Mouse (Mus musculus): ENCODE measurements at regions not wholly inside any gene's neighbourhood (a gene's known extent, or its start where the extent isn't known, plus 50 kb on each side); places are given as distances from the start of the nearest gene placed in this dataset.

DNA sequence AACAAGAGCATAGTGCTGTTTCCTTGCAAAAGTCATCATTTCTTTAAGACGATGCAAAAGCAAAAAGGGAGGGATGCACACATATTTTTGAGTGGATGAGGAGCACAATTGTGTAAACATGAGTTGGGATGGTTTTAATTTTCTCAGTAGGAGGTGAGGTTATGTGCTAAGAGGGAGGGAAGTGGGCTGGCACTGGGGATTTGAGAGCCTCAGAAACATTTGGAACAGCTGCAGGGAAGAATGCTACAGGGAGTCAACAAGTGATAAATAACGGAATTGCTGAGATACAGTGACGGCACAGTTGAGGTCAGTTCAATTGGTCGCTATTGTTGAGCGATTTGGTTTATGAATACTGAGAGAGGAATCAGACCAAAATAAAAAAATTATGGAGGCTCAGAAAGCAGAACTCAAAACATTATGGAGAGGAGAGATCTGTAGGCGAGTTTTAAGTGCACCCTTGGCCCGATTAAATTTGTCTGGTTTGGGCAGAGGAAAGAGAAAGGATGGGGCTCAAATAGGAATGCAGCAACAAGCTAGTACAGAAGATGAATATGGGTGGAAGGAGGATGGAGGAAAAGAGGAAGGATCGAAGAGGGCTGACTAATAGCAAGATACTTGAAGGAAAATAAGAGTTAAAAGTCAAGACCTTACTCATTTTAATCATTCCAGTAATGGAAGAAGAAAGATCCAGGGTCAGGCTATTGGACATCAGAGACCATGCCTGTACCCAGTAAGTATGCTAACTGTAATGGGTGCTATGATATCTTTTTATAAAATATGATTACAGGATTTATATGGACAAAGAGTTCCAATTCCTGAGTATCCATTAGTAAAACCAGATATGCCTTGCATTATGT lies 259.0 kb downstream of the Trim52 start:
- intact Hi-C loops (cut with DNase I; ENCODE audit: low total_unique reads): no loop called here
- peak; percentile 50 for DNase-seq

DNA sequence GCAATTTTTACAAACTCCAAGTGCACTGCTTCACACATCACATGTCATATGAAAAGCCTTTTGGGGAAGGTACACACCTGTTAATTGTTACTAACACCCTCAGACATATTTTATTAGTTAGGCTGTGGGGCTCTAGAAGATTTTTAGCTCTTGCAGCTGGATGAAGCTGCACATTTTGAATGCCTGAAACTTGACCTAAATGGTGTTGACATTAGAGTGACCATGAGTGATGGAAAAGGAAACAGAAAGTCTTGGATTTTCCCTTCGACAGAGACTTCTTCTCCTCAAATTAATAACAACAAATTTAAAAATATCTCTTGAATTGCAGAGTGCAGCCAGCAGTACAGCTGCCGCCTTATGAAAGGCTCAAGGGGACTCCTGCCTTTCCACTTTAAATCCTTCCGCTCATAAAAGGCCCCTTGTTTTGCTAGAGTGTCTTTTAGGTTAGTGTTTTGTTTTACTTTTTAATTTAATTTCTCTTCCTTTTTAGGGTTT lies 259.7 kb downstream of the Trim52 start:
- no peak for DNase-seq
- intact Hi-C loops (cut with DNase I; ENCODE audit: low total_unique reads): no loop called here

DNA sequence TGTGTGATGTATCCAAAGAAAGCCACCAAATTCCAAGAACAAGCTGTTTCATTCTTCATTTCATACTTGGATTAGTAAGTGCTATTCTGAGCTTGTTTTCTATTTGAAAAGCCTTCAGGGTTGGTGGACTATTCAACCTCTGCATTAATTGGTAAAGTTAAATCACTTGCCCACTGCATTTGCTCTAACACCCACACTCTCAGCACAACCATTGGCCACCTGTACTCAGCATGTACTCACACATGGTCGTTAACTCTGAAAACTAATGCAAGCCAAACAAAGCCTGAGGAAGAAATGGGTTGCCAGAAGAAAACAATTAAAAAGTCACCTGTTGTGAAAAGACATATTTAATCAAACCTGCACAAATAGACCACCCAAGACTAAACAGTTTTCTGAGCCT lies 267.5 kb downstream of the Trim52 start:
- no peak for DNase-seq
- intact Hi-C loops (cut with DNase I; ENCODE audit: low total_unique reads): no loop called here

DNA sequence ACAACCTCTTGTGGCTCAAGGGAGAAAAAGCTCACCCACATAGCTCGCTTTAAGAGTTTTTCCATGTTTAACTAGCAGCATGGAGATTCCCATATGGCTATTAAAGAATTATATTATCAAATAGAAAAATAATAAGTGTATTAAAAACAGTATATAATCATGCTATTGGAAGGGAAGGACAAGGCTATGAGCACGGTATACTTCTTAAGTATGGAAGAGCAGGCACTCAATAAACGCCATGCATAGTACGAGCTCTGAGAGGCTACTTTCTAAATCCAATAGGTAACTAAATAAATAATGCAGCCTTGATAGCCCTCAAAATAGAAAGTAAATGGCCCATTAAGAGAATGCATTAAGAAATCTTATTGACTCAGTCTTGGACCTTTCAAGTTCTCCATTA lies 273.6 kb downstream of the Trim52 start:
- intact Hi-C loops (cut with DNase I; ENCODE audit: low total_unique reads): no loop called here
- DNase-seq: no peak

DNA sequence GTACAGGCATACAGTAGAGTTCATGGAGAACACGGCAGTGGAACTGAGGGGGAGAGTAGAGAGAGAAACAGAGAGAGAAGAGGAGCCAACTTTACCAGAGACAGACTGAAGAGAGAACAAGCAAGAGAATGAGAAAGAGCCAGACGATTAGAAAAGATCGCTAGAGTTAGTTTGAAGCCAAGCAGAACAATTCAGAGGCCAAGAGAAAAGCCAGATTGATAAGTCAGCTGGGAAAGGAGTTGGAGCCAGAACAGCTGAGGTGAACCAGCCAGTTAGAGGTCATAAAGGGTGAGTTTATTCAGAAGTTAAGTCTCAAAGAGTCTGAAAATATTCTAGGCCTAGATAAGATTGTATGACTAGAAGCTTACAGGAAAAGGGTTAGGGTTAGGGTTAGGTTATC lies 281.7 kb downstream of the Trim52 start:
- peak; percentile 31 for DNase-seq

DNA sequence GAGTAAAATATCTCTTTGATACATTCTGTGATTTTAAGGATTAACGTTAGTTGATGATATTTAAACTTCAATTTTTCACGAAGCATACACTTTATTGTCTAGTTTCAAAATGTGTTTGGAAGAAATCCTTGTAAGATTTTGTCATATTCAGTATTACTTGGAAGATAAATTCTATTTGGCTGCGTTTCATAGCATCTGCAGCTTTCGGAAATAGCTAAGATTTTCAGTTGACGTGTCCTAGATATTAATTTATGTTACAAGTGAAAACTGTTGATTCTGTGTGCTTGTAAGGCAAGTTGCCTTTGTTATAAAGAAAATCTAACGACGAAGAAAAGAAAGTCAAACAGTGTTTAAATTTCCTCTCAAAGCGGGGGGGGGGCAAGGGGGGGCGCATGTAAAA lies 284.5 kb downstream of the Trim52 start:
- DNase-seq: no peak
- intact Hi-C loops (cut with DNase I; ENCODE audit: low total_unique reads): no loop called here

More for the DNA sequence above, 281.7 kb downstream of the Trim52 start:
- intact Hi-C loops (cut with DNase I; ENCODE audit: low total_unique reads): no loop called here

DNA sequence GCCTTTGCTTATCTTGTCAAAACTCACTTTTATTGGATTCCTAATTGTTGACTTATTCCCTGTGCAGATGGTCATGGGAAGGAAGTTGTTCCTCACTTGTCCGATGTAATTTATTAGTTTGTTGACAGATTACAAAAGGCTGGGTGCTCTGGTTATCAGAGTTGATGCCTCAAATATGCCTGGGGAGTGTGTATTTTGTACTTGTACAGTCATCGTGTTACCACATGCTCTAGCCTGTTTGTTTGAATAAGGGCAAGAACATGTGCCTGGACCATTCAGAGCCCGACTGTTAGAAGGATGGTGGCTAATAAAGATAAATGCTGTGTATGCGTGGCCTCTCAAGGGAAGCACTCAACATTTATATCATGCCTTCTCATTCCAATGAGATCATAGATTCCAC lies 288.0 kb downstream of the Trim52 start:
- no peak for DNase-seq
- intact Hi-C loops (cut with DNase I; ENCODE audit: low total_unique reads): no loop called here

DNA sequence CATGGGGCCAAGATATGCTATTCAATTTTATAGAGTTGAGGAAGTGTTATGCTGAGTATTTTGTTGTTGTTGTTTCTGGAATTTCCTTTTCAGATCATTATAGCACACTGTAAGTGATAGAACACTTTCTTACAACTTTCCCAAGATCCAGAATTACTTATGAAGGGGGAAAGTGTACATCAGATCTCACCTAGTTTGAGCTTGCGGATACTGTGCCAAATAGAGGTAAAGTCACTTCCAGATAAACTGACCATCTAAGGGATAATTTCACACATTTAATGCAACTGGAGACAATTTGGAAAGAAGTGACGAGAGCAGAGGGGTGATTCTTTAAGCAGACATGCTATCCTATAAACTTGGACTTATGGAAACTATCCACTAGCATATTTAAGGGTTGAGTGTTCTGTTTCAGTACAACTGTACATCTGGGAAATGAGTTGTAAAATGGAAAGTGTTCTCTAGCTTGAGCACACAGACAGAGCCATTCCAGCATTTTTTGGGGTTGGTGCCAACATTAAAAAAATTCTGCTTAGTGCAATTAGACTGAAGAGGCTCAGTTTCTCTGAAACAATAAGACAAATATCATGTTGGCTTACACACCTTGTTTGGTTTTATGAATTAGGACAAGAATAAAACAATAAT lies 307.0 kb downstream of the Trim52 start:
- DNase-seq: no peak
- intact Hi-C loops (cut with DNase I; ENCODE audit: low total_unique reads): no loop called here

DNA sequence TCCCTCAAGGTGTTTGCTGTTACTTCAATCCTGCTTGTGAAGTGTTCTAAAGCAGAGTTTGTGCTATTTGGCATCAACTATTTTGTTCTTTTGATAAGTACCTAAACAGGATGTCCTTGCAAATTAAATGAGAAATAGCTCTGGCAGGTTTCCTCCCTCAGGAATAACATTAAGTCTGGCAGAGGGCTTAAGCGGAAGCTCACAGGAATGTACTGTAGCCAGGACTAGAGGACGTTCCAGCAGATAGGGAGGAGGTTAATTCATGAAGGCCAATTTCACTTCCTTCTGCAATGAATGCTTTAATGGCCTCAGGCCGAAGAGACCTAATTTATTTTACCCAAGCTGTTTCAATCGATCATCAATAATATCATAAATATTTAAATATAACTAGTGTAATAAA lies 318.7 kb downstream of the Trim52 start:
- DNase-seq: no peak
- intact Hi-C loops (cut with DNase I; ENCODE audit: low total_unique reads): no loop called here

DNA sequence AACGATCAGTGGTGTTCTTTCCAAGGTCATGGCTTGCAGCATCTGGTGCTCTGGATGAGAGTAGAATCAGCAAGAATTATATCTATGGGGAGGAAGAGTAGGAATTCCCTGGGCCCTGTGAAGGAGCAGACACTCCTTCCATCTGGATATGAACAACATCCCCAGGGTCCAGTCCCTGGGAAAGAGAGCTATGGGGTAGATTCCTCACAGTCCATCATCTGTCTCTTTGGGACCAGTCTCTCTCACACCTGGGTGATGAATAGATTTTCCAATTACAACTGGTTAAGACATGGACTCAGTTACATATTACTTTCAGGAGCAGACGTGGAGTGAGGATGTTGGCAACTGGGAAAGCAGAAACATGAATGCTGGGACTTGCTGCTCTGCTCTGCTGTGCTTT lies 322.6 kb downstream of the Trim52 start:
- DNase-seq: no peak
- intact Hi-C loops (cut with DNase I; ENCODE audit: low total_unique reads): no loop called here

DNA sequence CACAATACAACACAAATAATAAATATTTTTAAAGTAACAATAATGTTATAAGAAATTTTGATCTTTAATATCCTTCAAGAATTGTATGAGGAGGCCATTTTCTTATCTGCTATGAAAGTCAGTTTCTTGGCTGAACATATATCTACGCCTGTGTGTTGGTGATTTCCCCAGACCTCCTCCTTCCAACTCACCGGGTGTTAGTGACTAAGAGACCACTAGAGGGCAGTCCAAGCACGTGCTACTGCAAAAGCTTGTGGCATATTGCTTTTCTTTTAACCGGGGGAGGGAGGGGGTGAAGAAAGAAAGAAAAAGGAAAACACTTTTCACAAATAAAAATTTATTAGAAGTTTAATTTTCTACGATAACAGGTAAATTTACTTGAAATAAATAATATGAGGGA lies 333.3 kb downstream of the Trim52 start:
- intact Hi-C loops (cut with DNase I; ENCODE audit: low total_unique reads): loop anchor here (10.0 kb wide), 1 partner anchor 56 kb away; no protein-coding TSS in a partner anchor
- peak; percentile 64 for DNase-seq

DNA sequence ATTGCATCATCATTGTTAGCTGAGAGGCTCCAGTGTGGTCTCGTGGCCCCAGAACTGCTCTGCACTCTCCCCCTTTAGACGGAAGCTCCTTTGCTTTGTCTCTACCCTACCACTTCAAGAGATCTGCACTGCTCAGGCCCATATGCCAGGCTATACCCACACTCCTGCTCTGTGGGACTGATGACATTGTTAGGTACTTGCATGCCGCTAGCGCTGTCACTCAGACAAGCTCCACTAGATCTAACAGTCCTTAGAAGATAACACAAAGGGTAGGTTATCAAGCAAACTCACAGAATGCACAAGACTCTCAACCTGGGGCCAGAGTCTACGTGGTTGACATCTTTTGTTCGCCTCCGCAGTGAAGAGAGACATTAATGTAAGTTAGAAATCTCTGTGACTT lies 383.1 kb downstream of the Trim52 start:
- intact Hi-C loops (cut with DNase I; ENCODE audit: low total_unique reads): no loop called here
- no peak for DNase-seq

DNA sequence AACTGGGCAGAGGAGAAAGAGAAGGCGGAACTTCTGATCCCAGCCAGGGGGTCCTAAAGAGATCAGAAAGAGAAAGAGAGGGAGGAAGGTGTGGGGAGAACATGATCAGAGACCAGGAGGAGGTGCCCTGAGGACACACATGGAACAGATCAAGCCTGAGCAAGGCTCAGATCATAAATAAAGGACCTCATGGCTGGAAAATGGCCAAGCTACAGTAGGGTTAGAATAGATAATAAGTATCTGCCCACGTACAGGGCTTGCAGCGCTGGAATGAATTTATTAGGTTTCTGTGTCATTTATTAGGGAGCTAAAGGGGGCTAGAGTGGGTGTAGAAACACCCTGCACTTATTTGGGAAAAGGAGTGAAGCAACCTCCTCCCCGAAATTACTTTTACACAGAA lies 385.4 kb downstream of the Trim52 start:
- intact Hi-C loops (cut with DNase I; ENCODE audit: low total_unique reads): loop anchor here (10.0 kb wide), 1 partner anchor 57 kb away; no protein-coding TSS in a partner anchor
- no peak for DNase-seq

DNA sequence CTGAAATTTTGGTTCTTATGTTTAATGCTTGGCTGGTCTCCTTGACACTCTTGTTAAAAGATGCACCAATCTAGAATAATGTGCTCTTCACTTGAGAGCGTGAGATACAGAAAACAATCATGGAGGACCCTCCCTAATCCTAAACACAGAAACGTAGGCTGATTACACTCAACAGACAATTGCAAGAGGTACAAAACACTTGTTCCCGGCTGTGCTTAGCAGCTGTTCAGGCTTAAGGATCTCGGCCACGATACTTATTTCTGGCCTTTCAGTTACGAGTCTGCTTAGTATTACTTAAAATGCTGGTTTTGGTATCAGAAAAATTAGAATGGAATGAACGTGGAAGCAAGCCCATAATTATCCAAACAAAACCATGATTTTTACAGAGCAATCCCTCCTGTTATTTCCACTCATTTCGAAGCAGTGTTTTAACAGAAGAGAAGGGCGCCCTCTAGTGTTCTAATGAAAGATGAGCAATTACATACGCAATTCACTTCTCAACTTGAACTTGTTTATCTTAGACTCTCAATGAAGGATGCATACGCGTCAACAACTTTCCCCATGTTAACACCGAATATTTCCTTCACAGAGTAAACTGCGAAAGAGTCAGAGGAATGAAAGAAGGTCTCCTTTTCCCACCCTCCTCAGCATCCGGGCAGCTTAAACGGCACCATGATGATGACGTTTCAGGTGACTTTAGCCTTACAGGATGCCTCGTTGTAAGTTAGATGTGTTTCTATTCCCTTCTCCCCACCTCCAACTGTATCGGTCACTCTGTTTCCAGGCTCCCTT lies 394.5 kb downstream of the Trim52 start:
- DNase-seq: no peak
- intact Hi-C loops (cut with DNase I; ENCODE audit: low total_unique reads): no loop called here

DNA sequence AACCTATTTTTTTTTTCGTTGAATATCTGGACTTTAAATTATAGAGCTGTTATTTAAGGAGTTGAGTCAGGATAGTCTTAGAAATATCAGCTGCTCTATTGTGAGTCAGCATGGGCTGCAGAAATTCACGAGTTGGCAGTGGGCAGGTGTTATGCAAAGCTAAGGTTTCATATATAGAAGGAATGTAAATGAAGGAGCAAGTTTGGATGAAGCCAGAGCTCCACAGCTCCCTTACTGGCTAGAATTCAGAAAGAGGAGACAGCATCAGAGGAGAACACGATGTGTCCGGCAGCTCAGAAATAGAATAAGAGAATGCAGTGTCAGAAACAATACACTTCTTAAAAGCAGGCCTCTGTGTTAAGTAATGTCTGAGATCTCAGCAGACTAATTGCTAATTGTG lies 400.9 kb downstream of the Trim52 start:
- no peak for DNase-seq
- intact Hi-C loops (cut with DNase I; ENCODE audit: low total_unique reads): no loop called here

DNA sequence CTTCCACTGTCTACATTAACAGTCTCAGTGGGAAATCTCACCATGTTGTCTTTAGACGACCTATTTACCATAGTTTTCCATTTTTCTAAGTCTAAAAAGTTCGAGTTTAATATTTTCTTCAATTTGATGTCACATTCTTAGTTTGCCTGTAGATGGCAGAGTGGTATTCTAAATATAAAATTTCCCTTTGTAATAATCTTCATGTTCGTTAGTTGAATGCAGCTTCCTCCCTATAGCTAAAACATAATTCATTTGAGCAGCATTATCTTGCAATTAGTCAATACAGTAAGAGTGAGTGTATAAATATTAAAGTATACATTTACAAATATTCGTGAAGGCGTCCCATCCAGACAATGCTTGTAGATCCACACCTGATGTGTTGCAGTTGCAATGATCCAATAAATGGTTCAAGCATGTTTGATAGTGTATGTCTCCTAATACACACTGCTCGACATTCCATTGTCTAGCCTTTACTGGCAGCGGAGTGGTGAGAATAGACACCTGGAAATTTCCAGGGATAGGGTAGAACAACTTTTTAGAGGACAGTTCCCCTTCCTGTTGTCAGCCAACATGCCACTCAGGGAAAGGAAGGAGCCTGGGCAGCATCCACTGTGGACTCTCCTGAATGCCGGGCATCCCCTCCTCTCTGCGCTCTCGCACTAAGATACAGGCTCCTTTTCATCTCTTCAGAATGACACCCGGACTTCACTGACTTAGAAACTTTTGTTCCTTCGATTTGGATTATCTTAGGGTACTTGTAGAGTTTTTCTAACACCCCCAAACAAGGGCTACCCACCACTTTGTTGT lies 412.8 kb downstream of the Trim52 start:
- DNase-seq: no peak

DNA sequence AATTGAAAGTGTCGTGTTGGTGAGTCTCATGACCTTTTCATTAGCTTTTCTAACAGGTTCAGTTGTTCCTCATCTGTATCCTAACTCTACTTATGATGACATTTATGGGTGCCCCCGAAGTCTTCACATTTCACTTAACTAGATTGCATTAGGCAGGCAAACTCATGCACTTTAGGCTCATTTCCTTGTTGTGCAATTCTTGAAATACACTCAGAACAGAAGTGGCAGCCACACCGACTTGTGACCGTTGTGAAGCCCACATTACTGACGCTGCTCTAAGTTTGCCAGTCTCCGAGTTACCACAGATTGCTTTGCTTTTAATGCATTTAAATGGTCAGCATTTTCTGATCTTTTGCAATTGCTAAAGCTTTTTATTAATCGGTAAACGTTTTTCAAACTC lies 414.8 kb downstream of the Trim52 start:
- intact Hi-C loops (cut with DNase I; ENCODE audit: low total_unique reads): no loop called here
- no peak for DNase-seq

More for the DNA sequence above, 412.8 kb downstream of the Trim52 start:
- intact Hi-C loops (cut with DNase I; ENCODE audit: low total_unique reads): no loop called here

DNA sequence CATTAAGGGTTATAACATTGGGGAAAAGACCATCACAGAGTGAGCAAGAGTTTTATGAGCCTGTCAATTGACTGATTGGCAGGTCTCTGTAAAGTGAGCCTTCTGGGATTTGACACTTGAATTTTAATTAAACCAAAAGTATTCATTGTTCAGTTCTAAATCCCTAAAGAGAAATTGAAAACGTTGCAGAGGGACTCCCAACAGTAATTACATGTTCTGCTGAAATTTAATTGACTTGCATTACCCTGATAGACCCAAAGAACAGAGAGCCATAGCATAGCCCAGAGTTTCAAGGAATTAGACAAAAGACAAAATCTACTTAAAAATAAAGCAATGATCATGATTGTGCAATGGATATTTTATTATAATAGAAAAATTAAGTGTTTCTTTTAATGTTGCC lies 444.2 kb downstream of the Trim52 start:
- intact Hi-C loops (cut with DNase I; ENCODE audit: low total_unique reads): no loop called here
- no peak for DNase-seq

DNA sequence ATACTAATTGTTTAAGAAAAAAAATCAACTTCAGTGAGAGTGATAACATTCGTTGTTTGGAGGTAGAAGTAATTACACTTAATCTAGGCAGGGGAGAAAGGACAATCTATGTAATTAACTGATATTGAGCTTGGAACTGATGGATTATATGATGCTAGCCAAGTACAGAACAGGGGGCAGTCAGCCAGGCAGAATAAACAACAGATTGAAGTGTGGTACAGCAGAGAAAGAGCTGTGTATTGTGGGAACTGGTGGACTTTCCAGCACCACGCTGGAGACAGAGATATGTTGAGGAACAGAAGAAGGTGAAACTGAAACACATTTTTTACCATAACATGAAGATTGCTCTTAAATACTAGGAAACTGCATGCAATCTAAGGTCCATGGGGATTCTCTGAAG lies 473.3 kb downstream of the Trim52 start:
- DNase-seq: no peak
- intact Hi-C loops (cut with DNase I; ENCODE audit: low total_unique reads): no loop called here

Measured in gastrocnemius, postnatal 14 days (tissue).